In the genomic region with DNA sequence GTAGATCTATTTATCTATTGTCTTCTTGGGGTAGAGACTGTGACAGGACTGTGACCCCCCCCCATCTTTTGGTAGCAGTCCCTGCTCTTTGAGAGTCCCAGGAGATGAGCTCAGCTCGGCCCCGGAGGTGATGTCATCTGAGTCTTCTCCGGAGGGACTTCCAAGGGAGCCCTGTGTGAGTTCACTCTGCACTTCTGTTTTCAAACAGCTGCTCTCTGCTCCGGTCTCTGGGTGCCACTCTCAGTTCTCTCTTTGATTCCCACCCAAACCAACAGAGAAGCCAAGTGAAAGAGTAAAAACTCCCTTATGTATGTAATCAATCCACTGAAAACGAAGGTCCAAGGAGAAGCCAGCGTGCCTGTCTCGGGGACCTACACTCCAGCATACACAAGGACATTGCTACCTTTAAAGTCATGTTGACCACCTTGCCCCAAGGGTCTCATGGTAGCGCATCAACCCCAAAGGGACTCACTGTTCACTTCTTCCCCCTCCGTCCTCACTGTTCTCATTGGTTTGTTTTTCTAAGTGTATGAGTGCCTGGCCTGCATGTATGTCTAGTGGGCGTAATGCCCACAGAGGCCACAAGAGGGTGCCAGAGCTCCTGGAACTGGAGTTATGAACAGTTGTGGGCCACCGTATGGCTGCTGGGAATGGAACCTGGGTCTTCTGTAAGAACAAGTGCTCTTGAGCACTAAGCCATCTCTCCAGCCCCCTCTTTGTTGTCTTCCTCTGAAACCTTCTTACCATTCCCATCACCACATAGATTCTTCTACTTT, we compare ENCODE assay signal across 9 mouse cellular contexts. TPM values are rescaled to one million over a fixed set of nuclear protein-coding genes. Genes with fewer than 3 reads are reported as not detected.
A peak's percentile ranks its signal among the peaks of the same experiment; 100 is the strongest.
DNase-seq lines count a peak whose midpoint lies in the region; ATAC-seq and TF ChIP-seq lines count a peak whose summit lies in the region.
"Had no signal": no experiment of that assay in that cellular context is flagged by ENCODE, and none has a peak within 500 bp of the region (broad histone marks: within the 10 kb centered on the region; RNA-seq: fewer than 3 reads in every experiment).

No protein-coding gene starts in this region.

- H3K36me3 ChIP-seq in forebrain, embryonic 11.5 days (ENCODE audit: control insufficient read depth, insufficient read depth, low read length) = no peaks in the 10 kb centered on the region
- no peaks in the 10 kb centered on the region for H3K36me3 ChIP-seq in forebrain, embryonic 16.5 days (ENCODE audit: control insufficient read depth, insufficient read depth)
- no peaks in the 10 kb centered on the region for H3K36me3 ChIP-seq in lung, embryonic 14.5 days (ENCODE audit: insufficient read depth)
- H3K36me3 ChIP-seq in spleen, adult 2 months (ENCODE audit: control insufficient read depth, insufficient read depth, low read length) = no peaks in the 10 kb centered on the region
- H3K36me3 ChIP-seq: limb, embryonic 12.5 days had no signal

- TF ChIP-seq POLR2A in spleen, adult 2 months (IDR thresholded peaks at IDR 0.05; ENCODE audit: low read depth, low read length) = no peak

- H3K4me1 ChIP-seq in forebrain, embryonic 11.5 days (replicated peaks; ENCODE audit: control insufficient read depth, insufficient read depth, low read length) = no peaks in the 10 kb centered on the region
- peaks cover 6% of the 10 kb centered on the region; the same call in 1 of the 2 replicates for H3K4me1 ChIP-seq in forebrain, embryonic 16.5 days (replicated peaks; ENCODE audit: control insufficient read depth, insufficient read depth, low read length)
- H3K4me1 ChIP-seq in lung, embryonic 14.5 days (ENCODE audit: insufficient read depth) = no peaks in the 10 kb centered on the region
- H3K4me1 ChIP-seq in spleen, adult 2 months (ENCODE audit: control insufficient read depth, insufficient read depth, insufficient read length) = peaks cover 33% of the 10 kb centered on the region; the same call in 1 of the 2 replicates
- H3K4me1 ChIP-seq: limb, embryonic 12.5 days had no signal

- no peak for ATAC-seq in forebrain, embryonic 11.5 days (replicated peaks; ENCODE audit: low FRiP score)
- no peak for ATAC-seq in forebrain, embryonic 16.5 days
- ATAC-seq in lung, embryonic 14.5 days (ENCODE audit: insufficient read depth) = no peak

- H3K9me3 ChIP-seq in forebrain, embryonic 11.5 days (ENCODE audit: control insufficient read depth, low read length) = no peaks in the 10 kb centered on the region
- no peaks in the 10 kb centered on the region for H3K9me3 ChIP-seq in forebrain, embryonic 16.5 days (ENCODE audit: control insufficient read depth, low read length)
- 0 out of 2 replicates have a peak, but pooled peaks cover 2% of the 10 kb centered on the region for H3K9me3 ChIP-seq in lung, embryonic 14.5 days (ENCODE audit: low read depth, low read length)

- no peak overlapping the region for H3K4me3 ChIP-seq in forebrain, embryonic 11.5 days (ENCODE audit: low read depth, low read length)
- H3K4me3 ChIP-seq in forebrain, embryonic 16.5 days (replicated peaks; ENCODE audit: low read length) = no peak overlapping the region
- no peak overlapping the region for H3K4me3 ChIP-seq in lung, embryonic 14.5 days (ENCODE audit: low read depth, low read length)
- H3K4me3 ChIP-seq in spleen, adult 2 months (ENCODE audit: extremely low read depth, insufficient read depth, insufficient read length) = no peak overlapping the region
- H3K4me3 ChIP-seq: limb, embryonic 12.5 days had no signal

- H3K27ac ChIP-seq in forebrain, embryonic 11.5 days (ENCODE audit: low read depth, low read length) = no peak overlapping the region
- H3K27ac ChIP-seq in forebrain, embryonic 16.5 days (ENCODE audit: low read length) = no peak overlapping the region
- H3K27ac ChIP-seq in lung, embryonic 14.5 days (ENCODE audit: low read depth) = no peak overlapping the region
- peak overlapping the region; percentile 91 for H3K27ac ChIP-seq in spleen, adult 2 months (ENCODE audit: insufficient read depth, low read length)
- H3K27ac ChIP-seq: limb, embryonic 12.5 days had no signal

- no peak overlapping the region for H3K4me2 ChIP-seq in forebrain, embryonic 11.5 days (ENCODE audit: low read depth, low read length, severe bottlenecking)
- H3K4me2 ChIP-seq in forebrain, embryonic 16.5 days (ENCODE audit: low read length) = no peak overlapping the region
- H3K4me2 ChIP-seq in lung, embryonic 14.5 days = no peak overlapping the region
- H3K4me2 ChIP-seq: limb, embryonic 12.5 days had no signal

- no peak overlapping the region for H3K9ac ChIP-seq in forebrain, embryonic 11.5 days (ENCODE audit: low read length)
- no peak overlapping the region for H3K9ac ChIP-seq in forebrain, embryonic 16.5 days (replicated peaks; ENCODE audit: low read depth, low read length)
- H3K9ac ChIP-seq in lung, embryonic 14.5 days = no peak overlapping the region
- H3K9ac ChIP-seq: limb, embryonic 12.5 days had no signal

- WGBS in forebrain, embryonic 11.5 days = 83% methylated on average over 11 of the region's 11 CpGs
- WGBS in forebrain, embryonic 16.5 days = 79% methylated on average over 11 of the region's 11 CpGs
- 75% methylated on average over 11 of the region's 11 CpGs for WGBS in lung, embryonic 14.5 days
- 47% methylated on average over 11 of the region's 11 CpGs for WGBS in spleen, adult 2 months

- DNase-seq in forebrain, embryonic 11.5 days (ENCODE audit: low spot score) = peak; percentile 75
- DNase-seq in right cerebral cortex, adult 18-20 months = peak; percentile 15
- no peak for DNase-seq in right cerebral cortex, adult 2 months (ENCODE audit: low spot score in 2 of 2)
- peak; percentile 45 for DNase-seq in embryo, embryonic 9.5 days (ENCODE audit: extremely low spot score)
- peak; percentile 68 for DNase-seq in lung, embryonic 14.5 days
- DNase-seq in spleen, adult 2 months (ENCODE audit: low read depth in 1 of 2, low spot score in 2 of 2) = peak; percentile 75
- DNase-seq in urinary bladder, postnatal 4 days (ENCODE audit: low spot score in 2 of 2) = no peak

- no peaks in the 10 kb centered on the region for H3K27me3 ChIP-seq in forebrain, embryonic 11.5 days (ENCODE audit: control insufficient read depth, insufficient read depth, low read length)
- no peaks in the 10 kb centered on the region for H3K27me3 ChIP-seq in forebrain, embryonic 16.5 days (replicated peaks; ENCODE audit: control insufficient read depth, insufficient read depth, low read length)
- H3K27me3 ChIP-seq in lung, embryonic 14.5 days (ENCODE audit: insufficient read depth, low read length) = no peaks in the 10 kb centered on the region
- H3K27me3 ChIP-seq in spleen, adult 2 months (ENCODE audit: control insufficient read depth, insufficient read depth, low read length) = no peaks in the 10 kb centered on the region
- H3K27me3 ChIP-seq: limb, embryonic 12.5 days had no signal

- TF ChIP-seq CTCF in lung, embryonic 14.5 days (IDR thresholded peaks at IDR 0.05; ENCODE audit: low read depth) = peak; percentile 82
- peak; percentile 69; the same call in 1 of the 2 replicates for TF ChIP-seq CTCF in spleen, adult 2 months (IDR thresholded peaks at IDR 0.05; ENCODE audit: extremely low read depth, insufficient read depth, insufficient read length, insufficient replicate concordance)

RNA-seq across cellular contexts. Expression of a gene that starts 19.5 kb away (rescaled TPM):
- 0.08 and 0.11 TPM in 2 replicates for polyA plus RNA-seq in forebrain, embryonic 11.5 days (2014; fragmentation: Nextera tagmentation; extraction: Ambion mirVana)
- 0.10 TPM in 1 of 2 replicates, not detected in the other for polyA plus RNA-seq in forebrain, embryonic 16.5 days (2015; fragmentation: Nextera tagmentation; extraction: Ambion mirVana)
- 0.12 TPM in 2 replicates for polyA plus RNA-seq in lung, embryonic 14.5 days (2014; fragmentation: Nextera tagmentation; extraction: Ambion mirVana)
- 0.20 and 0.25 TPM in 2 replicates for polyA plus RNA-seq in spleen, adult 2 months (2012; rRNA removed)

RNA-seq across cellular contexts. Expression of a gene that starts 30.5 kb away (rescaled TPM):
- 0.45 and 0.79 TPM in 2 replicates for polyA plus RNA-seq in forebrain, embryonic 11.5 days (2014; fragmentation: Nextera tagmentation; extraction: Ambion mirVana)
- polyA plus RNA-seq in forebrain, embryonic 16.5 days (2015; fragmentation: Nextera tagmentation; extraction: Ambion mirVana) = 0.52 TPM in 2 replicates
- polyA plus RNA-seq in lung, embryonic 14.5 days (2014; fragmentation: Nextera tagmentation; extraction: Ambion mirVana) = 0.63 and 1.3 TPM in 2 replicates
- 60.6 and 65.1 TPM in 2 replicates for polyA plus RNA-seq in spleen, adult 2 months (2012; rRNA removed)

Comparison
In these comparisons a context has a peak if more than half of its experiments do, and no peak if none do; other contexts are left out.
1. DNase-seq: peak in forebrain, embryonic 11.5 days (single experiment), right cerebral cortex, adult 18-20 months (single experiment), embryo, embryonic 9.5 days (single experiment), lung, embryonic 14.5 days (single experiment) and spleen, adult 2 months (2 of 2); none in right cerebral cortex, adult 2 months (0 of 2) and urinary bladder, postnatal 4 days (0 of 2).
2. RNA of a gene that starts 30.5 kb away (polyA plus RNA-seq): 60.6 to 65.1 TPM in spleen, adult 2 months; 0.63 to 1.3 TPM in lung, embryonic 14.5 days, 0.52 TPM in forebrain, embryonic 16.5 days and 0.45 to 0.79 TPM in forebrain, embryonic 11.5 days; every median in the first group is over 10 times any median in the second.